Mouse (Mus musculus) ovary, postnatal 14 days (tissue): ENCODE data around the gene Arid1b.
"Not testable (repeated sequence)": the region's sequence is repeated elsewhere in the genome, so short reads cannot be mapped to it uniquely, and the experiment has no call there.

ENCODE experiments used
- DNase-seq: peaks from one replicate; pipeline ENCODE4 v3.0.0; 2022; ENCODE audit warnings: low spot score

Gene Arid1b

DNA sequence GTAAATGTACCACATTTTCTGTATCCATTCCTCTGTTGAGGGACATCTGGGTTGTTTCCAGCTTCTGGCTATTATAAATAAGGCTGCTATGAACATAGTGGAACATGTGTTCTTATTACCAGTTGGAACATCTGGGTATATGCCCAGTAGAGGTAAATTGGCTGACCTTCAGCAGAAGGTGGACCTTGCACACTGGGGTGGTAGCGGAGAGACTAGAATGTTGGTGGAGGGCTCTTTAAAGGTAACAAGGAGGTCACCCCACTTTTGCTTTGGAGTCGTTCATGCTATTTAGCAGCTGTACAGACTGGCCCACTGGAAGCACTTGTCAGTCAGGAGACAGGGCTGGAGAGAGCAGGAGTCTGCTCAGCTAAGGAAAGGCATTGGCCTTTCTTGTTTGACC is 94.1 kb downstream of the Arid1b start:
- not testable (repeated sequence) for DNase-seq

DNA sequence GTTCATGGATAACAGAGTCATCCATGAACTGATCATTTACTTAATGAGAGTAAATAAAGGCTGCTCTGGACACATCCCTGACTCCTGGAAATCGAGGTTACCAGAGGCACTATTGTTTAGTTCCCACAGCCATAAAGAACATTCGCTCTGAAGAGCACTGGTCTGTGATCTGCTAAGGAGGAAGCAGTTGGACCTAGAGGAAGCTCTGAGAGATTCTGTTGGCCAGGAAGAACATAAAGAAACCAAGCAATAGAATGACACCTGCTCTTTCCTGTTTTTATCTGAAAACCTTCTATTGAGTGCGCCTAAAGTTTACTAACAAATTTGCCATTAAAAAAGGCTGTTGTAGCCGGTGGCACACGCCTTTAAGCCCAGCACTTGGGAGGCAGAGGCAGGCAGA is 94.7 kb downstream of the Arid1b start:
- DNase-seq: no peak

DNA sequence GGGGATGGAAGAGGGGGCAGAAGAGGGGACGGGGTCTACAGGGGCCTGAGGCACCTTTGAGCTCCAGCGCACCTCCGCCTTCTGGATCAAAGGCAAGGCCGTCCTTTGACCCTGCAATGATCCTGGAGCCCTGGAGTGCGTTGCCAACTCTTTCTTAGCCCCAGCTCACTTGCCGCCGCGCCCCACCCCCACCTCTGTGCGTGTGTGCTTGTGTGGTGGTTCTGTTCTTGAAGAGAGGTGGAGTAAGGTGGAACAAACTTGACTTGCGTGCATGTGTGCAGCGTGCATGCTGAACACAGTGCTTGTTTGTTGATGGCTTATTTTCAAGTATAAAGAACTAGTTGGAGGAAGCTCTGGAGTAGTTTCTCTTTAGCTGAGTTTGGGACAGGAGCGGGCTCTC is 95.4 kb downstream of the Arid1b start:
- DNase-seq: no peak

DNA sequence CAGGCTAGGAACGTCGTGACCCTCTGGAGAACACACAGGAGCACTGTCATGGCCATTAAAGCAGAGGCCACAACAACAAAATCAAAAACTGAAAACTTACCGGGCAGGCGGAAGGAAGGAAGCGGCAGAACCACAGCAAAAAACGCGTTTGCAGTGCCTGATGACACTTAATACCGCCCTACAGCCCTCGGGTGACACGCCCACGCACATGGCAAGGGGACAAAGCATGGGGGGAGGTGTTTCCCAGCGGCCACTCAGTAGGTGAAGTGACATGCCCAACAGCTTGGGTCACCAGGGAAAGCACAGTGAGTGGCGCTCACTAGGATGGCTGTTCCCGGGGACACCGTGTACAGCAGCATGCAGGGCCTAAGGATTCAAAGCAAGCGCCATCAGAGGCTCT is 97.4 kb downstream of the Arid1b start:
- no peak for DNase-seq

DNA sequence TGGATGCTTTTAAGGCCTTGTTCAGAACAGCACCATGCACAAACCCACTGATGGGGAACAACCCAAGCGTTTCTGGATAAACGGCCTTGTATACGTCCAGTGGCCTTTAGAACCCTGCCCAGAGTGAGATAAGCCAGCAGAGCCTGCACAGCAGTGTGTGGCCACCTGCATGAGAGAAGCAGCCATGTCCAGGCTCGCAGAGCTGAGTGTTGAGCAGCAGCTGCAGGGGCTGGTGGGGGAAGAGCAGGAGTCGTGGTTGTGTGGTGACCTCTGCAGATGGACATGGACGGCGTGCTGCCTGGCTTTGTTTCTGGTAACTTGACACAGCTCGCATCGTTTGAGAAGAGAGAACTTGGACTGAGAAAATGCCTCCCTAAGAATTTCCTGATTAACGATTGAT is 97.8 kb downstream of the Arid1b start:
- DNase-seq: no peak

DNA sequence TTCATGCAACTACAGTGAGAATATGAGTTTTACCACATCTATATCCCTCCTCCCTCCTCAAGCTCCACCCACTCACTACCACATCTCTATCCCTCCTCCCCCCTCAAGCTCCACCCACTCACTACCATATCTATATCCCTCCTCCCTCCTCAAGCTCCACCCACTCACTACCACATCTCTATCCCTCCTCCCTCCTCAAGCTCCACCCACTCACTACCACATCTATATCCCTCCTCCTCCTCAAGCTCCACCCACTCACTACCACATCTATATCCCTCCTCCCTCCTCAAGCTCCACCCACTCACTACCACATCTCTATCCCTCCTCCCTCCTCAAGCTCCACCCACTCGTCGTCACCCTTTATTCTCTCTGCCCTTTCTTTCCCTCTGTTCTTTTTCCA is 99.2 kb downstream of the Arid1b start:
- DNase-seq: not testable (repeated sequence)

DNA sequence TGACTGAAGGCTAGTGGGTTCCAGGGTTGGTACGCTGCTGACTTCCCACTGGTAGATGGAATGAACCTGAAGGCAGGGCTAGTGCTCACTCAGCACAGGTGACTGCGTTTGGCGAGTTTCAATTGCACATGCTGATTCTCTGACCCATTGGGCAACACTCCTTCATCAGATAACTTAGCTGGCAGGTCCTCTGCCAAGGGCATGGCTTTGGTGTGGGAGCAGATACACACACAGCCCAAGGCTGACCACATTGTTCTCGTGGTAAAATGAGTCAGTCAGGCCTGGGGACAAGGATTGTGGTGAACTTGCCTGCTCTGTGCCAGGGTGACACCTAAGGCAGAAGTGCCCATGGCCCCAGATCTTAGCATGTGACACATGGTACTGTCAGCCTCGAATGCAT is 100.5 kb downstream of the Arid1b start:
- no peak for DNase-seq

DNA sequence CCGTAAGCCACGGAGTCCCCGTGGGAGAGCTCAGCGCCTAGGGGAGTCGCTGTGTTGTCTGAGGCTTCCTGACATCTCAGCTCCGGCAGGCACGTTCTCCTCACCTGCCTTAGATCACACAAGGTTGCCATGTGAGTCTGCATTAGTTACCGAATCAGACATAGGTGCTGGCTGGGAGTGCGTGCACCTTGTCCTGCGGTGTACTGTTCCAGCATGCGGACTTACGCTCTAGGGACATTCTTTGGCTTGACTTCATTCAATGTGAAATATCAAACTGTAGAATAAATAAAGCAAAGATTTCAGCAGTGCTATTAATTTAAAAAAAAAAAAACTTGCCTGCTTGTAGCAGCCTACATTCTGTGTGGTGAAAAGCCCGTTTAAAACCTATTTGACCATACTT is 101.6 kb downstream of the Arid1b start:
- no peak for DNase-seq

DNA sequence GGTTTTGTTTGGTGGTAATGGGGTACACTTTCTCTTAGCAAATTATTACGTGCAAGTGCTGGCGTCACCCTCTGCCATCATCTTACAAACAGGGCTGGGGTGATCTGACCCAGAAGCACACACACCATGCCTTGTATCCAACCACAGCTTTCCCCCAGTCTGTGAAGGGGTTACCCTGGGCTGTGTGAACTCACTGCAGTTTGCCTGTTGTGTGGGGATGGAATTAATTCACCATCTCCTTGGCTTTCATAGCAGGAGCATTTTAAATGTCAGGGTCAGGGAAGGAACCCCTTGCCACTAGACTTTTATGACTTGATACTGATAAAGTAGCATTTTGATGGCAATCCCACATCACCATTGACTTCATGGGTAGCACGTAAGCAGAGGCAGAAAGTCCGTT is 102.9 kb downstream of the Arid1b start:
- no peak for DNase-seq

DNA sequence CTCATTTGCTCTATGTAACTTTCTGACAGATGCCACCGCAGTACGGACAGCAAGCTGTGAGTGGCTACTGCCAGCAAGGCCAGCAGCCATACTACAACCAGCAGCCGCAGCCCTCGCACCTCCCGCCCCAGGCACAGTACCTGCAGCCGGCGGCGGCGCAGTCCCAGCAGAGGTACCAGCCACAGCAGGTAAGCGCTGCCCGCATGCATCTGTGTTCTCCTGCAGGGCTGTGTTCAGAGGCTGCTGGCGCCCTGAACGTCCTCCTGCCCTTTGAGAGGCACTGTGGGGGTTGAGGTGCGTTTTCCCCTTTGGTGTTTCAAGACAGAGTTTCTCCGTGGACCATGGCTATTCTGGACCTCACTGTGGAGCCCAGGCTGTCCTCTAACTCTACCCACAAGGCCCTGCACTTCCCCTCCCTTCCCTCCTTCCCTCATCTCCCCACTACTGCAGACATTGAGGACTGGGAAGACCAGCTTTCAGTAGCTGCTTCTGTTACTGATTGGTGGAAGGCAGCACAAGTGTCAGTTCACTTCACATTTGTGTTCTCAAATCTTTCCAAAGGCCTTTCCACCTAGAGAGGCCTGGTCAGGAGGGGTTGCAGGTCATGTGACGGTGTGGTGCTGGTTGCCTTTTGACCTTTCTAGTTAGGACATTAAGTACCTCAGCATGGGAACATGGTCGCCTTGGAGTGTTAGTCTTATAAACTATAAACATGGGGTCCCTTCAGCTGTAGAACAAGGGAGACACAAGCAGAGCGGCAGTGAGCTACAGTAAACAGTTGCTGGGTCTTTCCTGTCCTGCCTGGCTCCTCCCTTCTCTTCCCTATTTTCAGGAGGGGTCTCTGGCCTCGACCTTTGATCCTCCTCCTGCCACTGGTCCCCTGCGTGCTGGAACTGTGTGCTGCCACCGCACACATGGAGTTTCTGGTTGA is 103.7 kb downstream of the Arid1b start:
- DNase-seq: no peak

DNA sequence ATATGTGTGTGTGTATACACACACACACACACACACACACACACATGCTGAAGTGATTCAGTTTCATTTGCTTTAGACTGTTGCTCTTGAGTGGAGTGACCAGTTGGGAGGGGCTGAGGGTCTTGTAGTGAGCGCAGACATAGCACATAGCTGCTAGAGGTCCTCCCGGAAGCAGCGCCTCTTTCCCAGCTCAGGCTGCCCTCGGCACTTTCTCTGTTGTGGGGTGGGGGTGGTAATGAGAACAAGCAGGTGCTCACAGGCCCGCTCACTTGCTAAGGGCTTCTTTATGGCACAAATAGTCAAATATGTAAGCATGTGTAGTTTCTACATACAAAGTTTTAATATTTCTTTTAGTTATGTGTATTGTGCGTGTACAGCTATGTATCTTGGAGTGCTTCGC is 104.6 kb downstream of the Arid1b start:
- no peak for DNase-seq

DNA sequence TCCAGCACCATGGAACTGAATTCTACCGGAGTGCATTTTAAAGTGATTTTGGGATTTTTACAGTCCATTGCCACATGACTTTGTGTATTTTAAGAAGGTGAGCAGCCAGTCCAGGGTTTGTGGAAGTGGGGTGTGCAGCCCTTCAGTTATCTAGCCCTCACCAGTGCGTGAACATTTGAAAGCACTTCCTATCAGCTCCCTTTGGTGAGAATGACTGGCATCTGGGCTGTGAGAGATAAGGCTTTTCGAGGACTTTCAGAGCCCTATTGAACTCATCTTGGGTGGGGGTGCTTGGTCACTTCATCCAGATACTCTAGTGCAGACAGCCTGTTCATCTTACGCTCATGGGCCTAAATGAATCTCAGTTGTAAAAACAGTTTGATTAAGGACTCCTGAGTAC is 105.1 kb downstream of the Arid1b start:
- DNase-seq: no peak

DNA sequence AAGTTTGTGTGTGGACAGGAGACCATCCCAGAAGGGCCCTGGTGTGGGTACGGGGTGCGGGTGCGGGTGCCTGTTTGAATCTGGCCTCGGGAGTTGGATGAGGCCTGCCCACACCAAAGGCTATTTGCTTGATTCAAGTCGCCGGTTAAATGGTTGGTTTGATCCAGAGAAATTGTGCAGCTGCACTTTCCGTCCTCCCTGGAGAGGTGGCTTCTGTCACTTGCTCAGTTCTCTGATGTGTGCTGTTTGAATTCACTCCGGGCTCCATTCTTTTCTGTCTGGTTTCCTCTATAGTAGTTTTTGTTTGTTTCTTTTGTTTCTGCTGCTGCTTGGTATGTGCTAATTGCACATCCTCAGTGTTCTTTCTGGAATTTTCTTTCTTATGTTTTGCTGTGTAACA is 107.0 kb downstream of the Arid1b start:
- no peak for DNase-seq

DNA sequence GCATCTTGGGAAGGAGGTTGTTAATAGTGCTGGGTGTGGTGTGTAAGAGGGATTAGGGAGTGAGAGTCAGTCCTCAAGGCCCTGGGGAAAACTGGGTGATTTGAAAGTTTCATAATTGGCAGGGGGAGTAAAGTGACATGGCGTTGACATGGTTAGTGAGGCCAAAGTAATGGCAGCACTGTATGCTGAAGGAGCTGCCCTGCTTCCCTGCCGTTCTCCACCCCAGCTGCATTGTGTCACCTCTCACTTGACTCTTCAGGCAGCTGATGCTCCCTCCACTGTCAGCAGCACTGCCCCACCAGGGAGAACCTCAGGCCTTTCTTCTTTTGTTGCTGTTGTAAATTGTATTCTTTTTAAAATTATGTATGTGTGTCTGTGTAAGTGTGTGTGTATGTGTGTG is 107.8 kb downstream of the Arid1b start:
- no peak for DNase-seq

DNA sequence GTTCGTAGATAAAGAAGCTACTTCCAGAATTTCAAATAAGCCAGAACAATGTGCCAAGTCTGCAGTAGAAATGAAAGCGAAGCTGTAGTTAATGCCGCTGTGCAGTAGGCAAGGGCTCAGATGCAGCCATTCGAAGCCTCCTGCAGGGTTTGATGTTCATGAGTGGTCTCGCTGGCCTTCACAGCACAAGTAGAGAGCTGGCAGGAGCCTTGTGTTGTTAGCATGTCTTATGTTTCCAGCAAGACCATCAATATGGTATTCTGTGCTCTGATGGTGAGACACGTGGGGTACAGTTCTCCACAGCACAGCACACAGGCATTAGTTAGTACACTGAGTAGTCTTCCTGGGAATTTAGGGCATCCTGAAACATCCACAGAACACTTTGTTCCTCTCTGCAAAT is 111.6 kb downstream of the Arid1b start:
- no peak for DNase-seq

DNA sequence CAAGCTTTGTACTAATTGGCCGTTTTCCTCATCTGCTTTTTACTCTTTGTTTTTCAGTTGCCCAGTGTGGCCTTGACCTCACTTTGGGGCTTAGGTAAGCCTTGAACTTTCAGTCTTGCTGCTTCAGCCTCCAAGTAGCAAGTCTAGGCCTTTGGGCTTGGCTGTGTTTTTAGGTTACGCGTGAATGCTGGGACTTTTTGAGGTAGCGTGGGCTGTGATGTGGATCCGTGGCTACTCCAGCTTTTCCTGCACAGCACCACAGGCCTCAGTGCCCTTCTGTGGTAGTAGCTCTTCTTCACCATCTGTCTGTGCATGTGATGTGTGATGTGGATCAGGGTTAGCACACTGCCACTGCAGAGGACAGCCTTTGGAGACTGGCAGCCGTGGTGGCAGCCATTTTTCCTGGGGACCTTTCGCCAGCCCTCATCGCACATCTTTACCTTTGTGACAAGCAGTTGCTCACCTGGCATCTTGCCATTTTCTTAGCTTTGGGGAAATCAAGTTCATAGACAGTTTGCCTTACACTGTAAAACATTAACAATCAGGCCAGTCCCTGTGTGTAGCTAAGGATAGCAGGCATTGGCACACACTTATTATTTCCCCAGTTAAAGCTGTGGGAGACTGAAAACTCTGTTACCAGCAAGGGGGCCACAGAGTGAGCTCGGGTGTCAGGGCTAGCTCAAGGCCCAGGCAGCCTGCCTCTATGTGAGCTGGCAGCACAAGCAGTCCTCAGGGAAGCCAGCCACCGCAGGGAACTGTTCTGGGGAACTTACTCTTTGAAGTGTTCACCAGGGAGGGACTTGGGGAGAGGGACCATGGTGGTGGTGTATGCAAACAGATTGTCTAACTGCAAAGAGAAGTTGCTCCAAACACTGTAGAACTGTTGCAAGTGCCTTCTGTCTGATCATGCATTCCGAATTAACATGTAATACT is 112.4 kb downstream of the Arid1b start:
- no peak for DNase-seq

DNA sequence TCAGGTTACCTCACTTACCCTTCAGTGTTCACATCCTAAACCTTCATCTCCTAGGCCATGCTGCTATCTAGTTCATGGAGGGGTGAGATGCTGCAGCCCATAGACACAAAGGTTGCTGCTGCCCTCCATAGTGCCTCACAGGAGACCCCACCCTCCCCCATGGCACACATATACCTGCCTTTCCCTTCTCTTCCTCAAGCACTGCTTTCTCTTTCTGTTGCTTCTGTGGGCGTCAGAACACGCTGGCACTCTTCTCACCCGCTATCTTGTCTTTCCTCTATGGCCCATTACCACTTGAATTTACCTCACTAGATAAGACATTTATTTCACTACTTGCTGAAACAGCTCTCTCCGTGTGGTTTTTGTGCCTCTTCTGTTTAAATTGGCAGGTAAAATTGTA is 113.4 kb downstream of the Arid1b start:
- DNase-seq: no peak

DNA sequence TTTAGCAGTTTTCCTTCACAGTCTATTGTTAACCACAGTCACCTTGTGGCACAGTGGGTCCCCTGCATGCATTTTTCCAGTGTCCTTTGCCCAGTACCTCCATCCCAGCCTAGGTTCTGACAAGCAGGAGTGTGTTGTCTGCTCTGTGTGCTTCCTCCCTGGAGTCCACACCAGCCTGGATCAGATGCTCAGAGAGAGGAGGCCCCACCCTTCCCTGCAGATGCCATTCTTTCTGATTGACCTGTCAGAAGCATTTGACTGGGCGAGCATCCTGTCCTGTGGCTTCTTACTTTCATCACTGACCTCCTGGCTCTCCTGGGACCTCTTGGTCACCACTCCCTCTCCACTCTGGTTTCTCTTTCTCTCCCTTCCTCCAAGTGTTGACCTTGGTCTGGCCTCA is 113.9 kb downstream of the Arid1b start:
- DNase-seq: no peak

DNA sequence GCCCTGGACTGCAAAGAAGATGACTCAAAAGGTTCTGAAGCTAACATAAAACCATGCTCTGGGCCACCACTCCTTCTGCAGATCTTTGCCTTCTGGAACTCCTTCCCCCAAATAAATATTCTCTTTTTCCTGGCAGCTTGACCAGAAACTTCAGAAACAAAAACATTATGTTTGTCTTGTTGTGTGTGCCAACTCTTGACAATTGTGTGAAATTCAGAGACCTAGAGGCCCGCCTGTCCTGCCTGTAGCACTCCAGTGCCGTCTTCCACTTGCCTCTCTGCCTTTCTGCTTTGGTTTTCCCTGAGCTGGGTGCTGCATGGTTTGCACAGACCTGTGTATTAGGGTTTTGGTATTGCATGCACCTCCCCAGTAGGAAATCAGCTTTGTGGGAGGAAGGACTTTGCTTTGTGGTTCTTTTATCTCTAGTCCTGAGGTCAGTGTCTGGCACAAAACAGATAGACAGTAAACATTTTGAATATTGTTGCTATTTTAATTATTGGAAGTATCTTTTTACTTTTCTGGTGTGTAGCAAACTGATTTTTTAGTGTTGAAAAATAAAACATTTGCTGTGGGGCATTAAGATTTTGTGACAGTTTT is 114.5 kb downstream of the Arid1b start:
- no peak for DNase-seq

DNA sequence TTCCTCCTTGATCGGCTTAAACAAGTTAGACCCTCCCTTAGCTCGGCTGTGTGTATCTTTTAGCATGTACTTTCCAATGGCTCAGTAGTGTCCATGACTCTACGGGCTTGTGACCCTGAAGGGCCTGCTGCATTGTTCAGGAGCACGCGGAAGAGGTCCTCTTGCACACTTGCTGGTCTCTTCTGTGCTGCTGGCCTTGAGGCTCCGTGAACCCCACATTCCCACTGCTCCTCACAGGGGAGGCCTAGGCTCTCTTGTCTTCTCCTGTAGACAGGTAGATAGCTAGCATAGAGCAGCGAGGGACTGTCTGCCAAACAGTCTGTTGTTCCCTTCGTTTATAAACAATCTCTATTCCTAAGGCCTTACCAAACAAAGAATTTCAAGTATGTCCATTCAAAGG is 115.2 kb downstream of the Arid1b start:
- no peak for DNase-seq

DNA sequence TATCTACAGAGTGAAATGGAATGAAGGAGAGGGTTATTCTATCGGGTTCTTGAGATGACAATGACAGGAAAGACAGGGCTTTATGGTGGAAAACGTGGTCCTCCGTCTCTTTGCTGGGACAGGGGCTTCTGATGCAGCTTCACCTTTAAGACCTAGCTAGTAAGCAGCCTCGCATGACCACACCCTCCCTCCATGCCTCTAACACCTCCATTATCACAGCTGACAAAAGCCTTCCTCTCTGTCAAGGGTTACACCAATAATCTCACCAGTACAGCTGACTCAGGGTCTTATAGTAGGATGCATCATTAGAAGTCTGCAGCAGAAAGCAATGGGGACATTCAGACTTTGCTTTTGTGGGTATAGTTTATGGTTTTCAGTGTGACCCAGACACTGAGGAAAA is 116.0 kb downstream of the Arid1b start:
- no peak for DNase-seq

DNA sequence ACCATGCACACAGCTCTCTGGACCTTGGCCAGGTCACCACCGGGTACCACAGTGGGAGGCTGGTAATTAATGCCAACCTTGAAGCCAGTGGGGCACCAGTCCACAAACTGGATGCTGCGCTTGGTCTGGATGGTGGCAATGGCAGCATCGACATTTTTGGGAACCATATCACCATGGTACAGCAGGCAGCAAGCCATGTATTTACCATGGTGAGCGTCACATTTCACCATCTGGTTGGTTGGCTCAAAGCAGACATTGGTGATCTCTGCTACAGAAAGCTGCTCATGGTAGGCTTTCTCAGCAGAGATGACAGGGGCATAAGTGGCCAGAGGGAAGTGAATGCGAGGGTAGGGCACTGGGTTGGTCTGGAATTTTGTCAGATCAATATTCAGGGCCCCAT is 116.8 kb downstream of the Arid1b start:
- DNase-seq: not testable (repeated sequence)

DNA sequence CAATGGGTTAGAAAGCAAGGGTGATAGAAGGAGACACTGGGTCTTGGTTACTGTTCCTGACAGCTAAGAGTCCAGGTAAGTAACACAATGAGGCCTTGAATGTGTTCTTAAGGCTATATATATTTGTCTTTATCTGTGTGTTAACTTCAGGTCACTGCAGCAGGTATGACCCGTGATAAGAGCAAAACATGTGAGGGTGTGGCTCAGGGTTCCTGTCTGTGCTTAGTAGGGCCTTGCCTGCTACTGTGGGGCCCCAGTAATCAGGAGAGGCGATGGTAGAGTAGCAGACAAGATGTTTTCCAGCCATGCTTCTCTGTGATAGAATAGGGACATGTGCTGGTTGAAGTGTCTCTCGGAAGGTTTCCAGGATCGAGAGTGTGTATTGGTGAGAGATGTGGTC is 118.0 kb downstream of the Arid1b start:
- no peak for DNase-seq
